Mouse (Mus musculus): ENCODE data around the gene Zg16. TPM values are rescaled to one million over a fixed set of nuclear protein-coding genes. Genes with fewer than 3 reads are reported as not detected.
A peak's percentile ranks its signal among the peaks of the same experiment; 100 is the strongest.
"Not testable (repeated sequence)": the region's sequence is repeated elsewhere in the genome, so short reads cannot be mapped to it uniquely, and the experiment has no call there.

The Zg16 gene
- polyA plus RNA-seq, 1 experiment from 2014 or later = 34.1 TPM

DNA sequence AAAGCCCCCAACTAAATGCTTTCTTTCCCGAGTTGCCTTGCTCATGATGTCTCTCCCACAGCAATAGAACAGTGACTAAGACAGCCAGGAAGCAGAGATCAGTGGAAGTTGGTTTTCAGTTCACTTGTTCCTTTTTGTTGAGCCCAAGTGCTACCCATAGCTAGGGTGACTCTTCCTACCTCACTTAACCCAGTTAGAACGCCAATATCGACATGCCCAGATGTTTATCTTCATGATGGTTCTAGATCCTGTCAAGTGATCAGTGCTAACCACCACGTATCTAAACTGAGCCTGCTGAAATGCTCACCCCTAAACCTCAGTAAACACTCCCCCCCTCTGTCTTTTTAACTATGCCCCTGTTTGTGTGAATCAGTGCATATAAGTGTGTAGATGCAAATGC, 12.4 kb upstream of the Zg16 start:
- WGBS = 73% methylated on average over 4 of the region's 4 CpGs

GRCm38 (mm10) chr7:127098950-127099349, 11.8 kb upstream of the Zg16 start:
- Histone ChIP-seq H3K4me2 (no peak overlapping the region), H3K9me3 (no peaks in the 10 kb centered on the region), H3K4me3 (replicated peaks) (no peak overlapping the region), H3K27ac (no peak overlapping the region), H3K4me1 (no peaks in the 10 kb centered on the region), H3K27me3 (replicated peaks) (no peaks in the 10 kb centered on the region), H3K36me3 (no peaks in the 10 kb centered on the region), H3K9ac (no peak overlapping the region)
- WGBS = 93% methylated on average over 4 of the region's 4 CpGs
- no peak for ATAC-seq (ENCODE audit: insufficient read depth, low FRiP score, low read depth)

More for the DNA sequence above, 12.4 kb upstream of the Zg16 start:
- Histone ChIP-seq H3K9ac (no peak overlapping the region), H3K4me3 (replicated peaks) (no peak overlapping the region), H3K9me3 (no peaks in the 10 kb centered on the region), H3K4me1 (peaks cover 3% of the 10 kb centered on the region; the same call in 1 of the 2 replicates), H3K4me2 (no peak overlapping the region), H3K27ac (no peak overlapping the region), H3K27me3 (replicated peaks) (no peaks in the 10 kb centered on the region), H3K36me3 (no peaks in the 10 kb centered on the region)
- no peak for ATAC-seq (ENCODE audit: insufficient read depth, low FRiP score, low read depth)

- H3K27me3 ChIP-seq (replicated peaks) = no peaks in the 10 kb centered on the region
- 76% methylated on average over 5 of the region's 5 CpGs for WGBS
- no peak overlapping the region for H3K4me2 ChIP-seq
- H3K9me3 ChIP-seq = no peaks in the 10 kb centered on the region
- H3K9ac ChIP-seq = no peak overlapping the region
- no peaks in the 10 kb centered on the region for H3K36me3 ChIP-seq
- no peak for ATAC-seq (ENCODE audit: insufficient read depth, low FRiP score, low read depth)
- no peaks in the 10 kb centered on the region for H3K4me1 ChIP-seq
- H3K4me3 ChIP-seq (replicated peaks) = no peak overlapping the region
- no peak overlapping the region for H3K27ac ChIP-seq
Measured at GRCm38 (mm10) chr7:127098521-127098920, 11.4 kb upstream of the Zg16 start.

- H3K4me3 ChIP-seq (replicated peaks) = no peak overlapping the region
- no peak overlapping the region for H3K4me2 ChIP-seq
- no peak for ATAC-seq (ENCODE audit: insufficient read depth, low FRiP score, low read depth)
- H3K27ac ChIP-seq = no peak overlapping the region
- no peaks in the 10 kb centered on the region for H3K4me1 ChIP-seq
- WGBS = 45% methylated on average over 7 of the region's 7 CpGs
- H3K27me3 ChIP-seq (replicated peaks) = no peaks in the 10 kb centered on the region
- H3K9ac ChIP-seq = no peak overlapping the region
- H3K9me3 ChIP-seq = no peaks in the 10 kb centered on the region
- H3K36me3 ChIP-seq = no peaks in the 10 kb centered on the region
Measured at GRCm38 (mm10) chr7:127096456-127096855, 9.3 kb upstream of the Zg16 start.

DNA sequence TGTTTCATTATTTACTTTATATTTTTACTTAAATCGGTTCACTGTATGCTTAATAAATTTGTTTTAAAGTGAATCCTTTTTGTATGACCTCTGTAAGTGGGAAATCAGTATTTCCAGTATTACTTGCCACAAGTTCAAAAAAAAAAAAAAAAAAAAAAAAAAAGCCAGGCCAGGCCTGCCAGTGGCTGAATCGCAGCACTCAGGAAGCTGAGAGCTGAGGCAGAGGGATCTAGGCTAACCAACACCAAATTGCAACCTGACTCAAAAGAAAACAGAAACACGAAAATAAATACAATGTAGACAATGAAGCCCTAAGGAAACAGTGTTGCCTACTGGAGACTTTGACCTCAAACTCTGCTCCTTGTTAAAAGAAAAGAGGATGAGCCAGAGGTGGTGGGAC, 6.8 kb upstream of the Zg16 start:
- H3K4me1 ChIP-seq = no peaks in the 10 kb centered on the region
- H3K36me3 ChIP-seq = no peaks in the 10 kb centered on the region
- ATAC-seq (ENCODE audit: insufficient read depth, low FRiP score, low read depth) = no peak
- H3K27ac ChIP-seq = no peak overlapping the region
- 62% methylated on average over 3 of the region's 3 CpGs for WGBS
- no peaks in the 10 kb centered on the region for H3K27me3 ChIP-seq (replicated peaks)
- H3K9me3 ChIP-seq = no peaks in the 10 kb centered on the region
- H3K4me2 ChIP-seq = no peak overlapping the region
- H3K9ac ChIP-seq = no peak overlapping the region
- H3K4me3 ChIP-seq (replicated peaks) = no peak overlapping the region

DNA sequence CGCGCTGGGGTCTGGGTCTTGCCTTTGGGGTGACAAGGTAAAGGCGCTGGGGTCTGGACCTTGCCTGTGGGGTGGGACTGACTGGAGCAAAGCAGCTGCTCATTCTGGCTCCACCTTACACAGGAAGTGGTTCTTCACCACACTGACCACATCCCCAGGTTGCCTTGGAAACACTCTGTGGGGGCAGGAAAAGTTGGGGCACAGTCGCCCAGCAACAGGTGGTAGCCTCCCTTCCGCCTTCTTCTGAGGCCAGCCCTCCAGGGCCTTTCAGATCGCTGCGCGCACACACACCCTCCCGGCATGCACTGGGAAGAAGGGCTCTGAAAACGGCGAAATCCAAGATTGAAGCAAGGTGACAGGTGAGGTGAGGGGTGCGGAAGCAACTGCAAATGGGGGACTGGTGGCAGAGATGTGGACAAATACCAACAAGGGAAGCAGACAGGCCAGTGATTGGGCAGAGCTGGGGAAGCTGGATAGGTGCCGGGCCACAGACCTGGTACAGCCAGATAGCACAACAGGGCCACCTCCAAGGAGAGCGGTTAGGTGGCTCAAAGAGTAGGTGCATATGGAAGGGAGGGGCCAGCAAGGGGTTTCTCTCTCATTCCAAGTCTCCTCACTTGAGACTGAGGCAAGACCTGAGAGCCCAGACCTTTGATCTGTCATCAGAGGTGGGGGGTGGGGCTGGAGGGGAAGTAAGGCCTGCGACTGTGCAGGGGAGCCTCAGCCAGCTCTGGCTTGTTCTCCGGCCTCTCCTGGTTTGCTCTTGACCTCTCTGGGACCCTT, 4.2 kb upstream of the Zg16 start, which contains the start of gene AI467606:
AI467606 (plus strand) TSS at position 246 of the 783 bp plus-strand sequence.
- no peaks in the 10 kb centered on the region for H3K36me3 ChIP-seq

DNA sequence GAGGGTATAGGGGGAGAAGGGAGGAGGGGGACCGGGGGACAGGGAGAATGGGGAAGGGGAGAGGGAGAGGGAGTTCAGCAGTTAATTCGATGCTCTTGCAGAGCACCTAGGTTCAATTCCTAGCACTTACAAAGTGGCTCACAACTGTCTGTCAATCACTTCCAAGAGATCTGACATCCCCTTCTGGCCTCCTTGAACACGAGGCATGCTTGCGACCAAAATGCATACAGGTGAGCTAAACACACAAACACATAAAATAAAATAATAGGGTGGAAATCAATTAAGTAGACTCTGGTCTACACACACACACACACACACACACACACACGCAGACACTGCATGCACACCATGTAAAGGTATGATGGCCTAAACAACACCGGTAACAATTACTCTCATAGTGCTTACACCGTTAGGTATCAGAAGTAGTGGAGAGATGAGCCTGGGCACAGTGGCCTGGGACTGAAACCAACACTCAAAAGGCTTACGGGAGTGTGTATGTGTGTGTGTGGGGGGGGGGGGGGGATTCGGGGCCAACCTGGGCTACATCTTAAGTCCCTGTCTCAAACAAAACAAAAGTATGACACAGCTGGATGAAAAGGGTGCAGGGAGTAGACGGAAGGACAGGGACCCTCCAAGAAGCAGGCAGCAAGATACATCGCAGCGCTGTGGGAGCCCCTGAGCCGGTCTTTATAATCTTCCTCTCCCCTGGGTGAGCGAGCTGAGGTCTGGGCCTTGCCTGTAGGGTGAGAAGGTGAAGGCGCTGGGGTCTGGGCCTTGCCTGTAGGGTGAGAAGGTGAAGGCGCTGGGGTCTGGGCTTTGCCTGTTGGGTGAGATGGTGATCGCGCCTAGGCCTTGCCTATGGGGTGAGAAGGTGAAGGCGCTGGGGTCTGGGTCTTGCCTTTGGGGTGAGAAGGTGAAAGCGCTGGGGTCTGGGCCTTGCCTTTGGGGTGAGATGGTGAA, 3.3 kb upstream of the Zg16 start:
- no peaks in the 10 kb centered on the region for H3K36me3 ChIP-seq
- no peak overlapping the region for H3K9ac ChIP-seq
- H3K4me2 ChIP-seq = peak overlapping the region; percentile 35; the same call in 1 of the 2 replicates
- ATAC-seq (ENCODE audit: insufficient read depth, low FRiP score, low read depth) = no peak
- 0 out of 2 replicates have a peak overlapping the region, but pooled peaks have one; percentile 24 for H3K4me3 ChIP-seq (replicated peaks)
- peak overlapping the region; percentile 28; the same call in 1 of the 2 replicates for H3K27ac ChIP-seq
- H3K9me3 ChIP-seq = no peaks in the 10 kb centered on the region
- H3K27me3 ChIP-seq (replicated peaks) = no peaks in the 10 kb centered on the region
- no peaks in the 10 kb centered on the region for H3K4me1 ChIP-seq
- WGBS = 82% methylated on average over 20 of the region's 20 CpGs

More for the DNA sequence above, 4.2 kb upstream of the Zg16 start, which contains the start of gene AI467606:
- Histone ChIP-seq H3K4me1 (no peaks in the 10 kb centered on the region), H3K4me2 (peak within 1 kb of the TSS; percentile 35), H3K9ac (no peak within 1 kb of the TSS), H3K27ac (peak within 1 kb of the TSS; percentile 28; the same call in 1 of the 2 replicates), H3K4me3 (replicated peaks) (peak within 1 kb of the TSS; percentile 24), H3K27me3 (replicated peaks) (no peaks in the 10 kb centered on the region), H3K9me3 (no peaks in the 10 kb centered on the region)
- WGBS = 58% methylated on average over 16 of the region's 16 CpGs
- peak; percentile 86 for ATAC-seq (ENCODE audit: insufficient read depth, low FRiP score, low read depth)

DNA sequence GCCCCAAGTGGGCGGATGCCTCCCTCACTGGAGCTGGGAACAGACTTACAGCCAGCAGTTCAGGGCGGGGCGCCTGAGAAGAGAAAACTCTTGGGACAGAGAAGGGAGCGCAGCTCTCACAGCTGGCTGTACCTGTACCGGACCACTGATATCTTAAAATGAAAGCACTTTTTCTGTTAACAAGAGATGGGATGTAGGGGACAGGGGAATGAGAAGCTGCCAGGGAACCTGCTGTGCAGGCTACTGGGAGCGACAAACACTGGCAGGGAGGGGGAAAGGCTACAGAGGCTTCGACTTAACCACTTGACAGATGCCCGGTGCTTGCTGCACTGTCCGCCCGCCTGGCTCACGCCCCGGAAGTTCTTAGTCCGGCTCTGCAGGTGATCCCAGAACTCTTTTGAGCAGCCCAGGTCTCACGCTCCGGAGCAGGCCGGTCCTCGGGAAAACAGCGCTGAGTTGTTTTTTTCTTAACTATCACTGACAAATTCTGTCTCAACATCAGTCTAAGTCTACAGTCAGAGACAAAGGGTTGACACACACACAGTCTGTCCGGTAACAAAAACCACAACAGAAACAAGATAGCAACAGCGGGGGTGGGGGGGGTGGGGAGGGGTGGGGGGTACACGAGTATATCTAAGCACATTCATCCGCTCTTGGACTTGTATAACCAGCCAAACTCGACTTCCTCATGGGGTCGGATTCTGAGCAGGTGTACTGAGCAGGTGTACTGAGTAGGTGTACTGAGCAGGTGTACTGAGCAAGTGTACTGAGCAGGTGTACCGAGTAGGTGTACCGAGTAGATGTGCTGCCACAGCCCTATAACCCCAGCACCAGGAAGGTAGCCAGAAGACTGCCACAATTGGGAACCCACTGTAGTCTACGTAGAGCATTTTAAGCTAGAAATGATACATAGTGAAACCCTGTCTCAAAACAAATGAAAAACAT, 2.0 kb upstream of the Zg16 start:
- 20% methylated on average over 27 of the region's 27 CpGs for WGBS
- peak overlapping the region; percentile 17; the same call in 1 of the 2 replicates for H3K4me3 ChIP-seq (replicated peaks)

DNA sequence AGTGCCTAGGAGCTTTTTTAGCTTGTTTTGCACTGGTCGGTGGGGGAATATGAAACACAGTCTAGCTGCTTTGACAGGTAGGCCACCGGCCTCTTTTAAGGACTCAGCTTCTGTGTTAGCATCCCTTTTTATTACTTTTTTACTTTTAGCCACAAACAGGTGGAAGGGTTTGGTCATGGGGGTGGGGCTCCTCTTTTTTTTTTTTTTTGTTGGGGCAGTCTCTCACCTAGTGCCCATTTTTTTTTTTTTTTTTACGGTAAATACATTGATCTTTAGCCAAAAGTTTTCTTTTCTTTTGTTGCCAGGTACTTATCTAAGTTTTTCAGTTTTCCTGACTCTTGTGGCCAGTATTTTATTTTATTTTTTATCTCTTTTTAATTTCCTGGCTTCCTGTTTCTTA, 955 bp upstream of the Zg16 start:
- Histone ChIP-seq H3K4me1 (no peaks in the 10 kb centered on the region), H3K36me3 (no peaks in the 10 kb centered on the region), H3K9me3 (no peaks in the 10 kb centered on the region), H3K4me2 (no peak overlapping the region), H3K27ac (no peak overlapping the region), H3K27me3 (replicated peaks) (no peaks in the 10 kb centered on the region), H3K9ac (no peak overlapping the region), H3K4me3 (replicated peaks) (no peak overlapping the region)
- ATAC-seq (ENCODE audit: insufficient read depth, low FRiP score, low read depth) = no peak
- 74% methylated on average over 3 of the region's 3 CpGs for WGBS

More for the DNA sequence above, 2.0 kb upstream of the Zg16 start:
- no peak overlapping the region for H3K9ac ChIP-seq
- H3K9me3 ChIP-seq = no peaks in the 10 kb centered on the region
- no peaks in the 10 kb centered on the region for H3K4me1 ChIP-seq
- H3K27me3 ChIP-seq (replicated peaks) = no peaks in the 10 kb centered on the region
- ATAC-seq (ENCODE audit: insufficient read depth, low FRiP score, low read depth) = no peak
- H3K4me2 ChIP-seq = peak overlapping the region; percentile 46
- H3K36me3 ChIP-seq = no peaks in the 10 kb centered on the region
- H3K27ac ChIP-seq = 0 out of 2 replicates have a peak overlapping the region, but pooled peaks have one; percentile 33

- H3K36me3 ChIP-seq; ATAC-seq (ENCODE audit: insufficient read depth, low FRiP score, low read depth); H3K27me3 ChIP-seq (replicated peaks); H3K4me1 ChIP-seq; H3K4me2 ChIP-seq; H3K27ac ChIP-seq; H3K9ac ChIP-seq; H3K9me3 ChIP-seq; H3K4me3 ChIP-seq (replicated peaks): not testable (repeated sequence)
- 30% methylated on average over 6 of the region's 6 CpGs for WGBS
Measured at GRCm38 (mm10) chr7:127085751-127086150, 1.4 kb downstream of the Zg16 start.

GRCm38 (mm10) chr7:127084794-127085193, 2.3 kb downstream of the Zg16 start:
- no peaks in the 10 kb centered on the region for H3K36me3 ChIP-seq
- ATAC-seq (ENCODE audit: insufficient read depth, low FRiP score, low read depth) = no peak
- no peaks in the 10 kb centered on the region for H3K27me3 ChIP-seq (replicated peaks)
- no peak overlapping the region for H3K4me2 ChIP-seq
- no peak overlapping the region for H3K4me3 ChIP-seq (replicated peaks)
- 66% methylated on average over 2 of the region's 2 CpGs for WGBS
- H3K9ac ChIP-seq = no peak overlapping the region
- no peaks in the 10 kb centered on the region for H3K4me1 ChIP-seq
- no peak overlapping the region for H3K27ac ChIP-seq
- H3K9me3 ChIP-seq = no peaks in the 10 kb centered on the region

Measured in stomach, embryonic 15.5 days (tissue).